Mouse (Mus musculus) cerebellum, postnatal 14 days (tissue): ENCODE measurements around the gene Sgip1.
A peak's percentile ranks its signal among the peaks of the same experiment; 100 is the strongest.

Experiments used
- DNase-seq, 2 experiments: peaks; one replicate each; pipeline ENCODE4 v3.0.0; 2021; ENCODE audit warnings: mixed read lengths in 2 of 2

Sgip1 gene

GRCm38 (mm10) chr4:102741287-102741686 lies at the start of gene Sgip1:
Gene Sgip1 (plus strand): TSS chr4:102741297.
- no peak for DNase-seq

- no peak for DNase-seq
Observed at GRCm38 (mm10) chr4:102691402-102691801, 49.7 kb upstream of the Sgip1 start.

- DNase-seq, result no peak
Observed at GRCm38 (mm10) chr4:102697966-102698365, 43.1 kb upstream of the Sgip1 start.

GRCm38 (mm10) chr4:102711731-102712130 lies 29.4 kb upstream of the Sgip1 start:
- no peak for DNase-seq

GRCm38 (mm10) chr4:102715532-102715931 lies 25.6 kb upstream of the Sgip1 start:
- DNase-seq, result no peak

GRCm38 (mm10) chr4:102717123-102717828 lies 23.8 kb upstream of the Sgip1 start:
- peak in 1 of 2 experiments; percentile 3 for DNase-seq

- peak; percentile 47 to 55 for DNase-seq
Observed at GRCm38 (mm10) chr4:102719535-102719934, 21.6 kb upstream of the Sgip1 start.

- DNase-seq, result no peak
Observed at GRCm38 (mm10) chr4:102719951-102720350, 21.1 kb upstream of the Sgip1 start.

GRCm38 (mm10) chr4:102724442-102724841 lies 16.7 kb upstream of the Sgip1 start:
- no peak for DNase-seq

GRCm38 (mm10) chr4:102730976-102731375 lies 10.1 kb upstream of the Sgip1 start:
- DNase-seq, result no peak

GRCm38 (mm10) chr4:102734022-102734657 lies 7.0 kb upstream of the Sgip1 start:
- no peak for DNase-seq

GRCm38 (mm10) chr4:102753334-102754090 lies 12.4 kb downstream of the Sgip1 start:
- DNase-seq, result no peak

- DNase-seq, result peak; percentile 78 to 81
Observed at GRCm38 (mm10) chr4:102759095-102759890, 18.2 kb downstream of the Sgip1 start.

- peak; percentile 93 to 95 for DNase-seq
Observed at GRCm38 (mm10) chr4:102760042-102760821, 19.1 kb downstream of the Sgip1 start.

GRCm38 (mm10) chr4:102762075-102762474 lies 21.0 kb downstream of the Sgip1 start:
- DNase-seq, result no peak

- DNase-seq, result no peak
Observed at GRCm38 (mm10) chr4:102769070-102769469, 28.0 kb downstream of the Sgip1 start.

- DNase-seq, result no peak
Observed at GRCm38 (mm10) chr4:102769936-102770335, 28.8 kb downstream of the Sgip1 start.

- no peak for DNase-seq
Observed at GRCm38 (mm10) chr4:102771598-102772357, 30.7 kb downstream of the Sgip1 start.

GRCm38 (mm10) chr4:102773225-102773624 lies 32.1 kb downstream of the Sgip1 start:
- DNase-seq, result no peak

GRCm38 (mm10) chr4:102773841-102774240 lies 32.7 kb downstream of the Sgip1 start:
- DNase-seq, result no peak

GRCm38 (mm10) chr4:102774549-102774948 lies 33.5 kb downstream of the Sgip1 start:
- DNase-seq, result no peak
